Mouse (Mus musculus): ENCODE measurements at regions not wholly inside any gene's neighbourhood (a gene's known extent, or its start where the extent isn't known, plus 50 kb on each side); places are given as distances from the start of the nearest gene placed in this dataset.

DNA sequence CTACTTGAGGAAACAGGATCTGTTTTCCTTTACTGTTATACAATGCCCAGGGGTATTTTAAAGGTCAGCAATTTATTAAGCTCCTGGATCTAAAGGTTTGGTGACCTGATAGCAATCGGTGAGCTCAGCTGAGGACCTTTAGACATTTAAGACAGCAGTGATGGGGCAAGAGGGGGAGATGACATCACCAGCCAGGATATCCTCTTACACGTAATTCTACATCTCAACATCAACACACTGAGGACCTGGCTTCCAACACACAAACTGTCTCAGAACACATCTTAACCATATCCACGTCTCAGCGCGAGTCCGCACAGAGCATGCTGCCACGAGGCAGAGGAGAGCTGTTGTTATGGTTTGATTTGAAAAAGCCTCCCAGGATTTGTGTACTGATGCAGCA lies 69.2 kb downstream of the Nhlrc3 start:
- no peaks in the 10 kb centered on the region for H3K4me1 ChIP-seq (ENCODE audit: control insufficient read depth in 1 of 2, insufficient read depth in 2 of 2, low read length in 2 of 2)
- no peaks in the 10 kb centered on the region for H3K79me2 ChIP-seq (ENCODE audit: control insufficient read depth, insufficient read depth, low read length, poor library complexity)
- no peak for TF ChIP-seq CTCF (IDR thresholded peaks at IDR 0.05 in 2 of 3, conservative IDR thresholded peaks at IDR 0.05 in 1 of 3; ENCODE audit: control insufficient read depth in 1 of 3, insufficient read depth in 1 of 3, low read depth in 2 of 3, low read length in 3 of 3, poor library complexity in 1 of 3, severe bottlenecking in 1 of 3)
- TF ChIP-seq GABPA (IDR thresholded peaks at IDR 0.05; ENCODE audit: low read depth, low read length): no peak
- TF ChIP-seq NRF1 (IDR thresholded peaks at IDR 0.05; ENCODE audit: insufficient read depth, low read depth, low read length, poor library complexity, severe bottlenecking): no peak
- TF ChIP-seq RAD21 (IDR thresholded peaks at IDR 0.05; ENCODE audit: low read depth, low read length): no peak
- TF ChIP-seq E2F4 (IDR thresholded peaks at IDR 0.05; ENCODE audit: borderline replicate concordance, low read depth, low read length): no peak
- TF ChIP-seq MYC (IDR thresholded peaks at IDR 0.05; ENCODE audit: low read depth, low read length): no peak
- no peak for TF ChIP-seq UBTF (IDR thresholded peaks at IDR 0.05; ENCODE audit: borderline replicate concordance, insufficient read depth, low read depth, low read length)
- no peak for TF ChIP-seq ELF1 (IDR thresholded peaks at IDR 0.05; ENCODE audit: low read depth, low read length)
- TF ChIP-seq EP300 (IDR thresholded peaks at IDR 0.05; ENCODE audit: low read depth in 1 of 2, low read length in 2 of 2): no peak
- TF ChIP-seq NELFE (IDR thresholded peaks at IDR 0.05; ENCODE audit: low read depth, low read length): no peak
- TF ChIP-seq MXI1 (IDR thresholded peaks at IDR 0.05; ENCODE audit: low read depth, low read length): no peak
- no peak for TF ChIP-seq MYB (IDR thresholded peaks at IDR 0.05; ENCODE audit: low read depth, low read length)
- no peak for TF ChIP-seq MAZ (IDR thresholded peaks at IDR 0.05; ENCODE audit: low read depth, low read length)
- no peaks in the 10 kb centered on the region for H3K27me3 ChIP-seq (ENCODE audit: control insufficient read depth in 1 of 2, insufficient read depth in 2 of 2, low read length in 2 of 2)
- H3K36me3 ChIP-seq (ENCODE audit: control insufficient read depth in 1 of 2, insufficient read depth in 2 of 2, low read length in 2 of 2): no peaks in the 10 kb centered on the region
- DNase-seq (ENCODE audit: low read depth, low spot score): no peak
- H3K27ac ChIP-seq (ENCODE audit: control insufficient read depth, low read depth, low read length): no peak overlapping the region
- H3K9ac ChIP-seq (ENCODE audit: control insufficient read depth, low read depth, low read length, poor library complexity, severe bottlenecking): no peak overlapping the region
- H3K9me3 ChIP-seq (replicated peaks; ENCODE audit: insufficient read depth, low read length): no peaks in the 10 kb centered on the region
- H3K4me3 ChIP-seq (ENCODE audit: control insufficient read depth in 1 of 2, insufficient read depth in 1 of 2, low read depth in 2 of 2, low read length in 2 of 2): no peak overlapping the region

DNA sequence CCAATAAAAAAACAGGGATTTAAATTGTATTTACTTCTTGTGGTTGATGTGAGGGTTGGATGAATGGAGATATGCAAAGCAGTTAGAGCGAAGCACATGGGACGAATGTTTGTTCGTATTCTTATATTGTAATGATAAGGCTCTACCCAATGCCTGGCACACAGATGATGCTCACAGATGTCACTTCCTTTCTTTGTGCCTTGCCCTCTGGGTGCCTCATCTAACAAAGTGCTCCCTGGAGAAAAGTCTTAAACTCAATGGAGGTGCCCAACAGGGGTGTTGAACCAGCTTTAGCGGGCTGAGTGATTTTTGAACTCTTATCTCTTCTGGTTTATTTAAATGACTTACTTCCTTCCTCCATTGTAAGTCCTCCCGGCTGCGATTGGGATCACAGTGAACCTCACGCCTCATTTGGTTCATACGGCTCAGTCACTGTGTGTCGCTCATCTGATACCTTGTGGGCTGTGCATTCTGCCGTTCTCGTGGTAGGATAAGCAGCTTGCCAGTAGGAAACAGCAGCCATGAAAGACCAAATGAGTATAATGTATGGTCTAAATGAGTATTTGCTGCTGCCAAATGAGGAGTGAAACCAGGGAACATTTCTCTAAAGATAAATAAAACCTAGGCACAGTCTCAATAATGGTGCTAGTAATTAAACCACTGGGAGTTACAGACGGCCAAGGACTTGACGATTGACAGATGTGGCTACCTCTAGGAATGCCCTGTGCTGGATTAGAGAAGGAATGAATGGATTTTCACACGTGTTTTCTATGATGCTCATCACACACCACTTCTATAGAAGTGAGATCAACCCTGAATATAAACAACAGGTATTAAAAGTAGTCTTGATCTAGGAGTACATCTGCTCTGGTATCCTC lies 81.2 kb downstream of the Nhlrc3 start:
- TF ChIP-seq CHD2 (IDR thresholded peaks at IDR 0.05; ENCODE audit: low read length) (no peak), ZKSCAN1 (IDR thresholded peaks at IDR 0.05; ENCODE audit: low read depth, low read length) (no peak), ETS1 (IDR thresholded peaks at IDR 0.05; ENCODE audit: low read depth, low read length) (no peak), NRF1 (IDR thresholded peaks at IDR 0.05; ENCODE audit: insufficient read depth, low read depth, low read length, poor library complexity, severe bottlenecking) (no peak), TCF12 (IDR thresholded peaks at IDR 0.05; ENCODE audit: low read depth, low read length) (no peak), RCOR1 (IDR thresholded peaks at IDR 0.05; ENCODE audit: low read depth, low read length) (no peak), RAD21 (IDR thresholded peaks at IDR 0.05; ENCODE audit: low read depth, low read length) (no peak), USF2 (IDR thresholded peaks at IDR 0.05; ENCODE audit: borderline replicate concordance in 1 of 2, insufficient read depth in 1 of 2, low read depth in 1 of 2, low read length in 2 of 2) (no peak), MXI1 (IDR thresholded peaks at IDR 0.05; ENCODE audit: low read depth, low read length) (no peak), KAT2A (conservative IDR thresholded peaks at IDR 0.05; ENCODE audit: low read depth, low read length) (no peak), BHLHE40 (IDR thresholded peaks at IDR 0.05; ENCODE audit: borderline replicate concordance, low read depth, low read length) (no peak), MAFK (IDR thresholded peaks at IDR 0.05; ENCODE audit: borderline replicate concordance, low read depth, low read length) (no peak), HCFC1 (IDR thresholded peaks at IDR 0.05; ENCODE audit: low read depth, low read length) (no peak), SMC3 (IDR thresholded peaks at IDR 0.05; ENCODE audit: low read depth, low read length) (no peak), EP300 (IDR thresholded peaks at IDR 0.05; ENCODE audit: low read depth in 1 of 2, low read length in 2 of 2) (no peak), CHD1 (IDR thresholded peaks at IDR 0.05; ENCODE audit: low read depth, low read length) (no peak), MYB (IDR thresholded peaks at IDR 0.05; ENCODE audit: low read depth, low read length) (no peak), NELFE (IDR thresholded peaks at IDR 0.05; ENCODE audit: low read depth, low read length) (no peak), ZC3H11A (IDR thresholded peaks at IDR 0.05; ENCODE audit: low read depth, low read length) (no peak)
- H3K79me2 ChIP-seq (ENCODE audit: control insufficient read depth, insufficient read depth, low read length, poor library complexity): no peaks in the 10 kb centered on the region
- no peaks in the 10 kb centered on the region for H3K9me3 ChIP-seq (replicated peaks; ENCODE audit: insufficient read depth, low read length)
- no peak for DNase-seq (ENCODE audit: low read depth, low spot score)
- H3K36me3 ChIP-seq (ENCODE audit: control insufficient read depth in 1 of 2, insufficient read depth in 2 of 2, low read length in 2 of 2): no peaks in the 10 kb centered on the region
- H3K9ac ChIP-seq (ENCODE audit: control insufficient read depth, low read depth, low read length, poor library complexity, severe bottlenecking): no peak overlapping the region
- H3K4me3 ChIP-seq (ENCODE audit: control insufficient read depth in 1 of 2, insufficient read depth in 1 of 2, low read depth in 2 of 2, low read length in 2 of 2): no peak overlapping the region
- no peaks in the 10 kb centered on the region for H3K4me1 ChIP-seq (ENCODE audit: control insufficient read depth in 1 of 2, insufficient read depth in 2 of 2, low read length in 2 of 2)
- H3K27ac ChIP-seq (ENCODE audit: control insufficient read depth, low read depth, low read length): no peak overlapping the region
- no peaks in the 10 kb centered on the region for H3K27me3 ChIP-seq (ENCODE audit: control insufficient read depth in 1 of 2, insufficient read depth in 2 of 2, low read length in 2 of 2)
